Mouse (Mus musculus) C2C12 (cell line): Measurements from ENCODE around the gene Zbtb8a. TPM values are rescaled to one million over a fixed set of nuclear protein-coding genes. Genes with fewer than 3 reads are reported as not detected.

Source experiments
- H3K27me3 ChIP-seq: one replicate; pipeline ENCODE4 v1.6.1; 2011; ENCODE audit not compliant: control insufficient read depth, insufficient read depth, insufficient read length
- H3K36me3 ChIP-seq: one replicate; pipeline ENCODE4 v1.6.1; 2011; ENCODE audit not compliant: control insufficient read depth, insufficient read depth
- H3K4me3 ChIP-seq: one replicate; pipeline ENCODE4 v1.5.1; 2011; ENCODE audit warnings: mild to moderate bottlenecking, control low read depth; ENCODE audit not compliant: poor library complexity, insufficient read depth, severe bottlenecking
- H3K79me2 ChIP-seq: one replicate; pipeline ENCODE4 v1.6.1; 2011; ENCODE audit not compliant: control insufficient read depth, insufficient read depth
- H3K79me3 ChIP-seq: one replicate; pipeline ENCODE4 v1.6.1; 2011; ENCODE audit warnings: low read depth, control low read depth
- H3ac ChIP-seq: one replicate; pipeline ENCODE3; 2011; ENCODE audit warnings: low read depth; ENCODE audit not compliant: control insufficient read depth, insufficient read length
- CEBPB ChIP-seq: IDR thresholded peaks from one replicate; pipeline ENCODE4 v1.6.1; 2011; ENCODE audit warnings: low read depth, mild to moderate bottlenecking, control low read depth, moderate library complexity
- CTCF ChIP-seq: IDR thresholded peaks from one replicate; pipeline ENCODE4 v1.5.1; 2011; ENCODE audit not compliant: control insufficient read depth, insufficient read depth, insufficient read length
- FOSL1 ChIP-seq: IDR thresholded peaks from one replicate; pipeline ENCODE4 v1.8.0; 2011; ENCODE audit warnings: mild to moderate bottlenecking, low read length; ENCODE audit not compliant: poor library complexity, insufficient read depth, severe bottlenecking
- MAX ChIP-seq: IDR thresholded peaks from one replicate; pipeline ENCODE4 v1.6.1; 2011; ENCODE audit warnings: mild to moderate bottlenecking, control low read depth
- MYOD1 ChIP-seq: IDR thresholded peaks from one replicate; pipeline ENCODE4 v1.6.1; 2011; ENCODE audit warnings: low read depth; ENCODE audit not compliant: control insufficient read depth, insufficient read length
- MYOG ChIP-seq: IDR thresholded peaks from one replicate; pipeline ENCODE4 v1.6.1; 2011; ENCODE audit not compliant: control insufficient read depth, insufficient read length; ENCODE audit errors: extremely low read depth
- USF1 ChIP-seq: IDR thresholded peaks from one replicate; pipeline ENCODE4 v1.6.1; 2011; ENCODE audit warnings: low read depth, mild to moderate bottlenecking, control low read depth, moderate library complexity
- polyA plus RNA-seq: library from polyadenylated mRNA; unstranded; fragments of >200 nt; fragmentation: generic; extraction: Trizol; gene quantifications from one replicate; pipeline ENCODE4 v1.2.1, GENCODE M21; 2012; ENCODE audit warnings: missing spikeins

Gene Zbtb8a
- polyA plus RNA-seq, 1 experiment = 4.6 TPM

DNA sequence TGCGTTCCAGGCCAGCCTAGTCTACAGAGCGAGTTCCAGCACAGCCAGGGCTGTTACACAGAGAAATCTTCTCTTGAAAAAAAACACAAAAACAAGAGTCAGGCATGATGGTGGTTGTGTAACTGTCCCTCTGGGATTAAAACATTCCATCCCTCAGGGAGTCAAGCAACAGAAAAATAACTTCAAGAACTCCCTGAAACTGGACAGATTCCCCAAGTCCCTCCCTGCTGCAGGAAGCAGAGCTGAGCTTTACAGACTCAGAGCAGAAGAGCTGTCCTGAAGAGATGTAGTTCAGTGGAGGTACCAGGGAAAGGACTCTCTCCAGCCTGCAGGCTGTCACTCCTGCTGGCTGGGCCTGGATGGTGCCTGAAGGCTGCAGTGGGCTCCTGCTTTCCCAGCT is 4.6 kb upstream of the Zbtb8a start:
- Histone ChIP-seq H3ac (no peak overlapping the region), H3K79me2 (no peaks in the 10 kb centered on the region), H3K27me3 (no peaks in the 10 kb centered on the region), H3K4me3 (no peak overlapping the region), H3K36me3 (no peaks in the 10 kb centered on the region), H3K79me3 (no peaks in the 10 kb centered on the region)
- TF ChIP-seq CEBPB (no peak), MYOG (no peak), MYOD1 (no peak), CTCF (no peak), USF1 (no peak), FOSL1 (no peak), MAX (no peak)

DNA sequence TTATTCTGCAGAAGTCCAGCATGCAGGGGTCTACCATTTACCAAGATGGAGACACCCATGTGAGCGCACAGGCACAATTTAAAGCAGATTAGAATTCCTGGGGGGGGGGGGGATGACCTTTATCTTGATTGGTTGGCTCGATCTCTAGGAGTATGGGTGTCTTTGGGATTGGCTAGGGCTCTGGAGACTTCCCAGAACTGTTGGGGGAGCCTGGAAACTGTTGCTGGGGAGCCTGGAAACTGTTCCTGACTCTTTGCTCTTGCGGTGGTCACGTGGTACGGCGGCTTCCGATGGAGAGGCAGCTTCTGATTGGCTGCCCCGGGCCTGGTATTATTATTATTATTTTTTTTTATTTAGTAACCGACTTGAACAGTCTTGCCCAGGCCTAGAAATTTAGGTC is 4.1 kb upstream of the Zbtb8a start:
- TF ChIP-seq MYOG (no peak), USF1 (no peak), FOSL1 (no peak), CTCF (no peak), MYOD1 (no peak), MAX (no peak), CEBPB (no peak)
- H3K4me3 ChIP-seq = no peak overlapping the region
- H3K79me2 ChIP-seq = no peaks in the 10 kb centered on the region
- no peaks in the 10 kb centered on the region for H3K27me3 ChIP-seq
- H3K36me3 ChIP-seq = no peaks in the 10 kb centered on the region
- no peak overlapping the region for H3ac ChIP-seq
- H3K79me3 ChIP-seq = no peaks in the 10 kb centered on the region

DNA sequence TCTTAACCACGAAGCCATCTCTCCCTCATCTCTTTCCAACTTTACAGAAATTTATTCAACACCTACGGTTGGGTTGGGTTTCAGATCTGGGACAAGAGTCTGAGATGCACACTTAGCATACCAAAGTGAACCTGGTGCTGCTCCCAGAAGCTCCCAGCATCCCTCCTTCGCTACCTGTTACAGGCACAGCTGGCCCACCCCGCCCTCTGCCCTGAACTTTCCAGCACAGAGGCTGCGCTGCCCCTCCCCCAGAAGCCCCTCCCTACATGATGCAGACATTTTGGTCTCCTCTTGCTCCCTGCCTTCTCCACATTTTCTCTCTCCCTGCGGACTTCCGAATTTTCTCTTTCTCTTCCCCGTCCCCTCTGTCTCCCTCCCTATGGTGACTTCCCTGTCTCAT is 3.2 kb upstream of the Zbtb8a start:
- Histone ChIP-seq H3K27me3 (no peaks in the 10 kb centered on the region), H3K4me3 (no peak overlapping the region), H3K79me3 (no peaks in the 10 kb centered on the region), H3K36me3 (no peaks in the 10 kb centered on the region), H3ac (no peak overlapping the region), H3K79me2 (no peaks in the 10 kb centered on the region)
- TF ChIP-seq CTCF = no peak
- no peak for TF ChIP-seq MYOD1
- TF ChIP-seq CEBPB = no peak
- TF ChIP-seq FOSL1 = no peak
- no peak for TF ChIP-seq USF1
- TF ChIP-seq MYOG = no peak
- TF ChIP-seq MAX = no peak

DNA sequence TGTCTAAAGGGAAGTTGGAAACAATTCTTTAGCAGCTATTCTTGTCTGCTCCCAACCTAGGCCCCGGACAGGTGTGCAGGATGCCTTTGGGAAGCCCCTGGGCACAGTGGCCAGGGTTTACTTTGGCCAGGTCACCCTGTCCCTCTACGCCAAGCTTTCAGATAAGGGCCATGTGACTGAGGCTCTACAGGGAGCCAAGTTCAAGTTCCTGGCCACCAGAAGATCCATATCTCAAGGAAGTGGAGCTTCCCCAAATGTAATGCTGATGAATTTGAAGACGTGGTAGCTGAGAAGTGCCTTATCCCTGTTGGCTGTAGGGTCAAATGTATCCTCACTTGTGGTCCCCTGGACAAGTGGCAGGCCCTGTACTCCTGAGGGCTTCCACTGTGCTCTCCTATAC is 1.9 kb upstream of the Zbtb8a start:
- H3K79me2 ChIP-seq = no peaks in the 10 kb centered on the region
- H3ac ChIP-seq = no peak overlapping the region
- H3K36me3 ChIP-seq = no peaks in the 10 kb centered on the region
- TF ChIP-seq MYOD1 (no peak), MAX (no peak), CEBPB (no peak), MYOG (no peak), FOSL1 (no peak), USF1 (no peak), CTCF (no peak)
- H3K79me3 ChIP-seq = no peaks in the 10 kb centered on the region
- no peaks in the 10 kb centered on the region for H3K27me3 ChIP-seq
- H3K4me3 ChIP-seq = no peak overlapping the region

DNA sequence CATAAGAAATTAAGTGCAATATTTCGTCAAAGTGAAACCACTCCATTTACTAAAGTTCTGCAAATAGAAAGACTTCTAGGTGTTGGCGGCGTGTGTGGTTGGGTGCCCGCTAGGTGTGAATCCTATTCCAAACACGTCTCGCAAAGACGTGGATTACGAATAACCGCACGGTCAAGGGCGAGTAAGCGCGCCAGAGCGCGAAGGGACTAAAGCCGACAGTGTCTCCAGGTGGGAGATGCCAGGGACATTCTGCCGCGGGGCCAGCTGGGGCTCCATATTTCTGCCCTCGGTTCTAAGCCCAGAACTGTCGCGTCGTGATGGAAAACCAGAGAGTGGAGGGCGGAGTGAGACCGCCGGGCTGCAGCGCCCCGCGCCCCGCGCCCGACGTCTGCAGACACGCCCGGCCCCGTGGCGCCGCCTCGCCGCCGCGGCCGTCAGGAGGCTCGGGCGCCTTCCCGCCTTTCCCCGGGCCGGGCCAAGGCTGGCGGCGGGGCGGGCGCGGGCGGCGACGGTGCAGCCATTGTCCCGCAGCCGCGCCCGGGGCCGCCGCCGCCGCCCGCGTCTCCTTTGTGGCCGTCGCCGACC is 863 bp downstream of the Zbtb8a start:
- no peak for TF ChIP-seq USF1
- no peak for TF ChIP-seq CTCF
- TF ChIP-seq MYOG = no peak
- TF ChIP-seq MYOD1 = no peak
- no peak for TF ChIP-seq FOSL1
- TF ChIP-seq MAX = no peak
- TF ChIP-seq CEBPB = no peak
- H3K36me3 ChIP-seq = no peaks in the 10 kb centered on the region
- H3ac ChIP-seq = peak overlapping the region; percentile 39
- H3K79me3 ChIP-seq = no peaks in the 10 kb centered on the region
- H3K79me2 ChIP-seq = no peaks in the 10 kb centered on the region
- no peaks in the 10 kb centered on the region for H3K27me3 ChIP-seq
- H3K4me3 ChIP-seq = peak overlapping the region; percentile 48
